Mouse (Mus musculus) adipocyte (in vitro differentiated cells): ENCODE measurements around the gene Hook2.

Experiments used
- DNase-seq: peaks from one replicate; pipeline ENCODE4 v3.0.0-alpha.2; 2016; ENCODE audit warnings: low spot score

The Hook2 gene

DNA sequence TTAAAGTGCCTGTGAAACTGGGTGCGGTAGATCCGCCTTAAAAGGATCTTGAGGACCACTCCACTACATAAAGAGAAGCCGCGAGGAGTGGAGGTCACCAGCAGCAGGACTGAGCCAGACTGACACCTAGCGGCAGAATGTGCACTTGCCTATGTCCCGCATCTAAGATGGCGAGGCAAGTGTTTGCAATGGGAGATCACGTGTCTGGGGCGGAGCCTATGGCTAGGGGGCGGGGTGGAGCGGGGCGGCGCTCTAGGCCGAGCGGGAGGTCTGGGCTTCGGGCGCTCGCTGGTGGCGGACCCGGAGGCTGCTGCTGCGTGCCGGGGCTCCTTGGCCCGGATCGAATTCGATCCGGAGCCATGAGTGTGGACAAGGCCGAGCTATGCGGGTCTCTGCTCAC is at the start of gene Hook2:
Gene Hook2, plus strand, starts transcription at position 255 of the 400 bp plus-strand sequence.
- DNase-seq, result peak; percentile 99

DNA sequence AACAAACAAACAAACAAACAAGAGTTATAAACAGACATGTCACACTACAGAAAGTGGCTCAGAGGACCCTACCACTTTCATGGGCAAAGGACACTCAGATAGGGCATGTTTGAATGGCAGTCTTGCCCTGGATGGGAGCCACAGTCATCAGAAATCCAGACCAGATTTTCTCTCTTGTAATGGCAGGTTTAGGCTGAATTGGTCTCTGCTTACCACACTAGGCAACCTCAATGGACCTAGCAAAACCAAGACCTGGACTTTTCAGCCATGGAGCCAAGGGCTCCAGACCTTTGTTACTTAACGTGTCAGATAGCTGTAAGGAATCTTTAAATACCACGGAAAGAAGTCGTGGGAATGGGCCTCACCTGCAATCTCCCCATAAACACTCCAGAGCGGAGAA is 46.7 kb upstream of the Hook2 start:
- no peak for DNase-seq

DNA sequence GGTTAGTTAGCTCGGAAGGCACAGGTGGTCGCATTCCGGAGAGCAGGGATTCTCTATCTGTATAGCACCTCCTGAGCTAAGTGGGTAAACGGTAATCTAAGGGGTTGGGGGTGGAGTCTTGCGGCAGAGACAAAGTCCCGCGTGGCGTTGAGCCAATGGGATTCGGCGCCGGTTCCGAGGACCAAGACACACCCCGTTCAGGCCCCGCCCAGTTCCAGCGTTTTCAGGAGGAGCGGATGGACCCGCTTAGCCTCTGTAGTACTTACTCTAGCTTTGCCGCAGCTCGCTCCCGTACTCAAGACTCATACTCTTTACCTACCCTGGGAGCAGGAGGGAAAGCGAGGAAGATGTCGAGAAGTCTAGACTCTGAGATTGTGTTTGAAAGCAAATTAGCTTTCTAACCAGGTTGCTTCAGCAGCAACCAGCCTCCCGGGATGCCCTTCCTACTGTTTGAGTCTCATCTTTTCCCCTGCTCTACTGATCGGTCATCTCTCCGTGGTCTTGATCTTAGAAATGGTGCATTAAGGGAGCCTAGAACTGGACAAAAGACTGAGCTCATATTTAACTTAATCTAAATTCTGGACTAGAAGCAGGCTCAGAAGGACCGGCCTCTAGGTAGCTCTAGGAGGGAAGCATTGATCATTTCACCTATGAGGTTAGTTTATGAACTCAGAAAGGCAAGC is 45.8 kb upstream of the Hook2 start:
- DNase-seq, result no peak

DNA sequence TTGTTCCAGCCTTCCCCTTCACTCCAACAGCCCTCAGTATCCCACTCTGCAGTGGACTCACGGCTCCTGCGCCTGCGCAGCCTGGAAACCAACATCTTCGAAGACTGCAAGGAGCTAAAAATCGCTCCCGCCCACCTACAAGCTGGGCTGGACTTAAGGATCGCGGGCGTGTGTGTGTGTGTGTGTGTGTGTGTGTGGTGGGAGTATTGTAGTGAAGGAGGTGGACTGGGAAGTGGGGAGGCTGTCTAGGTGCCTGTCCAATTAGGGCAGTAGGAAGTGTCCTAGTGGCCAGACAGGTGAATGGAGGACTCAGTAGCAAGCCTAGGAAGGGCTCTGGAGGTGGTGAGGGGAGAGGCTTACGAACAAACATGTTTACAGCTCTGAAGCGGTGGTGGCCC is 45.2 kb upstream of the Hook2 start:
- no peak for DNase-seq

DNA sequence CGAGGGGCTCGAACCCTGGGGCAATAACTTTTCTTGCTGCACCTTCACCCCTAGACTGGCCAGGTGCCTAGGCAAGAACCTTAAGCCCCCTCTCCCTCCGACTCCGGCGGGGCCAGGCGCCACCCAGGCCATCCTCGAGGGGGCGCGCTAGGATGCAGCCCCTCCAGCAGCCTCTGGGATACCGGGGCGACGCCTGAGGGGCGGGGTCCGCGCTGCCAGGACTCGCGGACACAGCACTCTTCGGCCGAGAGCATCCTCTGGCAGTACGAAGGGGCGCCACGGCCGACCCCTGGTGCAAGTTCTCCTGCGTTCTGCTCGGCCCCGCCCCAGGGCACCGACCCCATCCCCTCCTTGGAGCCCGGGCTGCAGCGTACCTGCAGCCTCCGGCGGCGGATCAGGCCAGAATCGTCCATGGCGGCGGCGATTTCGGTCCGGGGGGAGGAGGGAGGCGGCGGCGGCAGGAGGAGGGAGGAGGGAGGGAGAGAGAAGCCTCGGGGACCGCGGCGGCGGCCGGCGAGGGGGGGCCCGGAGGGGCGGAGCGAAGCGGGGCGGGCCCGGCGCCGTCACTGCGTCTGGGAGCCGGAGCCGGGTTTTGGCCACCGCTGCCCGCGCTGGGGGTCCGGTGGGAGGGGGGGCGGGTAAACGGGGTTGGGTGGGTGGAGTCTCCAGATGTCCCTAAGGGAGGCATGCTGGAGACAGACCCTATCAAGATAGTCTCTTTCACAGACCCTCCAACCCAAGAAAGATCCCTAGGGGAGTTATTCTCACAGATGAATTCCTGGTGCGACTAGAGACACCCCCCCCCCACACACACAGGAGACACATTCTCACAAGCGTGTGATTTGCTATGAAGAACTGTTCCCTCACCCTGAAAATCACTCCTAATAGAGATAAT is 44.5 kb upstream of the Hook2 start:
- DNase-seq, result no peak

GRCm38 (mm10) chr8:84946528-84947240 is 43.7 kb upstream of the Hook2 start, which contains the start of gene Rtbdn:
Gene Rtbdn (plus strand): TSS chr8:84946991.
- DNase-seq, result no peak

DNA sequence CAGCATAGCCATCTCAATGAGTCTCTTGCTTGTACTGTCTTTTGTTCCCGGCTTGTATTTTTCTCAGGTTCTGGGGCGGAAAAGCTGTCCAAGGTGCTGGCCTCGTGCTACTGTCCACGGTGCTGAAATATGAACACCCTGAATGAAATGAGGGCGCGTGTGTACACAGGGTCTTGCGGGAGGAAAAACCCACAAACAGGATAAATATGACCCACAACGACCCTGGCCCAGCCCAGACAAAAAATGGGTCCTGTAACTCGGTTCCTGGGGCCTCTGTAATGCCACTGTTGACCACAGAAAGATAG is 43.2 kb upstream of the Hook2 start:
- peak; percentile 74 for DNase-seq

DNA sequence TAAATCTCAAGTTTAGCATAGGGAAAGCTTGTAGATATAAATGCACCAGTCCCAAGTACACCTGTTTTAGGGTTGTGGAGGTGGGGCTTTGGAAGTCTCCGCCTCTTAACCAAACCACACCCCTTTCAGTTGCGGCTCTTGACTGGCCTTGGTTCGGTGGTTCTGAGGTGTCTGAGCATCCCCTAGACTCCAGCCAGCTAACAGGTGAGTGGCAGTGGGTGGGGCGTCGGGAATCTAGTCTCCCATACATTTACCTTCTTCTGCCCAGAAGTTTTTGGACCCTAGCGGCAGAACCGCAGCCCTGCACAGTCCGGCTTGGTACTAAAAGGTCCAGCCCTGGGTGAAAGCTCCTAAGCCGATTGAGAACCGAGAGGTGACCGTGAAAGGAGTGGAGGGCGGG is 40.6 kb upstream of the Hook2 start:
- no peak for DNase-seq

GRCm38 (mm10) chr8:84952612-84953255 is 37.7 kb upstream of the Hook2 start:
- no peak for DNase-seq

GRCm38 (mm10) chr8:84956768-84957167 is 33.6 kb upstream of the Hook2 start:
- DNase-seq, result peak; percentile 78

DNA sequence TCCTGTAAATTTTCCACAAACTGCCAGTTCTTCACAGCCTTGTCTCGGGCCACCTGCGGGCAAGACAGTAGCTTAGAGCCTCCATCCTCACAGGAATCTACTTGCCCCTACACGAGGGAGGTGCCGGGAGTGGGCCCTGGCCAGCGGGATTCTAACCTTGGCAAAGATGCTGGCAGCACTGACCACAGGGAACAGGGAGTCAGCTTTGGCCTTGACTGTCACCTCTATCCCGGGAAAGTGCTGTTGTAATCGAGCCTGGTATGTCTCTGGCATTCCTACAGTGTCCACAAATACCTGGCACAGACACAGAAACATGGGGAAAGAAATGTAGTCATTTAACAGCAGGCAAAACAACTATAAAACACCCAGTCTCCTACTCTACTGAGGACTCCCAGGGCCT is 30.6 kb upstream of the Hook2 start:
- peak; percentile 96 for DNase-seq

GRCm38 (mm10) chr8:84963952-84964351 is 26.5 kb upstream of the Hook2 start:
- DNase-seq, result no peak

GRCm38 (mm10) chr8:84965731-84966291 is 24.6 kb upstream of the Hook2 start:
- peak; percentile 97 for DNase-seq

DNA sequence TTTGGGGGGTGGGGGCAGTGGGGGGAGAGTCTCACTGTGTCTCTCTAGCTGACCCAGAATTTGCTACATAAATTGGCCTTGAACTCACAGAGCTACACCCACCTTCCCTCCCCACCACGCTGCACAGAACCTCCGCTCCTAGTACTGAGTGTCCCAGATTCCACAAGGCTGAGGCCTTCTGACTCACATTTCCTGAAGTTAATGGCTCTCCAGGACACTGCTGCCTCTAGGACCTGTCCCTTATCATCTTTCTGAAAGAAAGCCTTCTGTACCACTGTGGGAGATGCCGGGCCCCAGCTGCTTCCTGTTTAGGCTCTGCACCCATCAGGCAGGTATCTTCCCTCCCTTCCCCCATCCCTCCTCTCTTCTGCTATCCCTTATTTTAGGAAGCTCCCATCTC is 23.8 kb upstream of the Hook2 start:
- no peak for DNase-seq

GRCm38 (mm10) chr8:84967532-84968304 is 22.7 kb upstream of the Hook2 start:
- DNase-seq, result no peak

DNA sequence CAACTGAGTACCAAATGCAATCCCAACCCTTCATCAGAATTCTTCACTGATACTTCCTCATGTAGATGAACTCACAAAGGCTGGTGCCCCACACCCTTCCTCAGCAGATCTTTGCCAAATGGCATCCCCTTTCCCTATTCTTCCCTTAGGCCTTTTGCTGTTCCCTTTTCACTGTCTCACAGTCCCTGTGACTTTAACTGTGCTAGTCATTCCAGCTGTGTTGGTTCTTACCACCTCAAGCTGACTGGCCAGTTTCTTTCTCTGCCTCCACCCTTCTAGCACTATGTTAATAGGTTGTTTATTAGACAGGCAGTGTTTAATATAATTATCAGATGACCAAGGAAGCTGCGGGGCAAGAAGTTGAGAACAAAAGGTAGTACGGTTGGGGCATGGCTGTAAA is 21.8 kb upstream of the Hook2 start:
- DNase-seq, result peak; percentile 59

GRCm38 (mm10) chr8:84969241-84970134 is 20.9 kb upstream of the Hook2 start, which contains the start of the genes Gm49661, Prdx2 and Rnaseh2a:
Gene Gm49661 (minus strand): TSS chr8:84969433.
Gene Prdx2 (plus strand): TSS chr8:84969587.
Gene Rnaseh2a (minus strand): TSS chr8:84969767.
- peak; percentile 82 for DNase-seq

DNA sequence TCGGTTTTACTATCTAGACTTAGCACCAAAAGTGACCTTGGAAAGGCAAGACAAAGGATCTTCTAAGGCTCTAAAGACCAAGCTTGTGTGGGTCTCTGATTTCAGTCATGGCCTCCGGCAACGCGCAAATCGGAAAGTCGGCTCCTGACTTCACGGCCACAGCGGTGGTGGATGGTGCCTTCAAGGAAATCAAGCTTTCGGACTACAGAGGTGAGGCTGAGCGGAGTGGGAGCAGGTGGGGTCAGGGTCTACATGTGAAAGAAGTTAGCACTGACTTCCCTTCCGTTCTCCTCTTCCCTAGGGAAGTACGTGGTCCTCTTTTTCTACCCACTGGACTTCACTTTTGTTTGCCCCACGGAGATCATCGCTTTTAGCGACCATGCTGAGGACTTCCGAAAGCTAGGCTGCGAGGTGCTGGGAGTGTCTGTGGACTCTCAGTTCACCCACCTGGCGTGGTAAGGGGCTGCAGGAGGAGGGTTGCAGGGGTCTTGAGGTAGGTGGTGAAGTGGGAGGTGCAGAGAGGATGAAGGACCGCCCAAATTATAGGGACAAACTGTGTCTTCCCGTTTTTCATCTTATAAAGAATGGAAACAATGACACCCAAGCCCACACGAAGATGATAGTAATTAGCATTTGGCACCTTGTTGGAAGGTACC is 20.1 kb upstream of the Hook2 start:
- no peak for DNase-seq

DNA sequence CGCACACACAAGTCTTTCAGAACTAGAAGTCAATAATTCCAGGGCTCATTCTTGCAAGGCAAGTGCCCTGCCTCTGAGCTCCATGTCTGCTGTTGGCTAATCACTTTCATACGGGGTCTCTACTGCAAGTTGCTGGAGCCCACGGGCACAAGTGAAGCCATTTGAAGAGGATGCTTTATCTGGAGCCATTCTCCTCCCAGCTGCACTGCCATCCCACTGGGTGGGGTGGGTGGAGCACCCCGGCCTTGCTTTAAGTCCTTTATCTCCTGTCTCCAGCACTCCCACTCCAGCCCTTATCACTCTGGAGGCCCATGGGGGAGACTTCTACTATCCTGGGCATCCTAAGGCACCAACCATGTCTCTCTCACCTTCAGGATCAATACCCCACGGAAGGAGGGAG is 19.5 kb upstream of the Hook2 start:
- DNase-seq, result no peak
